Mouse (Mus musculus): ENCODE data around the gene Snrnp70.

- TF ChIP-seq CTCF (IDR thresholded peaks at IDR 0.05), result no peak
- TF ChIP-seq EP300 (IDR thresholded peaks at IDR 0.05), result no peak
Observed at GRCm38 (mm10) chr7:45346905-45347304, 48.6 kb downstream of the Snrnp70 start.

Data from lung, postnatal 0 days (tissue).